17 mouse cellular contexts compared by ENCODE assay signal in genomic region chr1:66108051-66108450, GRCm38 (mm10).
DNase-seq lines count a peak whose midpoint lies in the region; ATAC-seq and TF ChIP-seq lines count a peak whose summit lies in the region.
"Had no signal": no experiment of that assay in that cellular context is flagged by ENCODE, and none has a peak within 500 bp of the region (broad histone marks: within the 10 kb centered on the region; RNA-seq: fewer than 3 reads in every experiment).

No protein-coding gene starts in this region.

- no peak overlapping the region for H3K4me2 ChIP-seq in heart, embryonic 11.5 days
- H3K4me2 ChIP-seq: intestine, embryonic 15.5 days; limb, embryonic 15.5 days had no signal

- TF ChIP-seq CTCF in brain, embryonic 14.5 days (IDR thresholded peaks at IDR 0.05; ENCODE audit: borderline replicate concordance, extremely low read depth, insufficient read depth, insufficient read length), result no peak

- H3K27me3 ChIP-seq in heart, embryonic 11.5 days (ENCODE audit: control insufficient read depth, insufficient read depth, low read length), result no peaks in the 10 kb centered on the region
- H3K27me3 ChIP-seq: CH12.LX; intestine, embryonic 15.5 days; limb, embryonic 15.5 days; Patski had no signal

- DNase-seq in heart, postnatal 4 days, result peak; percentile 5
- peak; percentile 8 for DNase-seq in right cerebral cortex, postnatal 14 days
- DNase-seq in right cerebral cortex, postnatal 25 days, result no peak
- DNase-seq in adrenal gland, adult 2 months, result peak; percentile 85
- DNase-seq in brain, embryonic 14.5 days (ENCODE audit: low read depth), result peak; percentile 35
- DNase-seq in thymus, postnatal 0 days (ENCODE audit: low spot score), result no peak
- DNase-seq: cerebellum, adult 11 months; layer of hippocampus, adult 9-11 months; liver, postnatal 0 days; midbrain, embryonic 14.5 days; right cerebral cortex, postnatal 4 days; thymus, postnatal 14 days had no signal

- H3K4me3 ChIP-seq in heart, embryonic 11.5 days (ENCODE audit: low read depth, low read length), result no peak overlapping the region
- H3K4me3 ChIP-seq: intestine, embryonic 15.5 days; limb, embryonic 15.5 days had no signal

- no peaks in the 10 kb centered on the region for H3K36me3 ChIP-seq in heart, embryonic 11.5 days (ENCODE audit: control insufficient read depth, insufficient read depth, low read length)
- H3K36me3 ChIP-seq: intestine, embryonic 15.5 days; limb, embryonic 15.5 days had no signal

- no peak overlapping the region for H3K9ac ChIP-seq in heart, embryonic 11.5 days (ENCODE audit: low read depth, low read length)
- H3K9ac ChIP-seq: intestine, embryonic 15.5 days; limb, embryonic 15.5 days; liver, postnatal 0 days had no signal

- no peak for ATAC-seq in heart, embryonic 11.5 days (replicated peaks; ENCODE audit: insufficient number of reproducible peaks, low FRiP score, low TSS enrichment)
- ATAC-seq: intestine, embryonic 15.5 days; liver, postnatal 0 days; Patski had no signal

- H3K27ac ChIP-seq in heart, embryonic 11.5 days (ENCODE audit: low read depth, low read length), result no peak overlapping the region
- H3K27ac ChIP-seq: intestine, embryonic 15.5 days; limb, embryonic 15.5 days had no signal

- H3K4me1 ChIP-seq in heart, embryonic 11.5 days (ENCODE audit: control insufficient read depth, insufficient read depth, low read length), result no peaks in the 10 kb centered on the region
- H3K4me1 ChIP-seq: intestine, embryonic 15.5 days; limb, embryonic 15.5 days had no signal

- no peaks in the 10 kb centered on the region for H3K9me3 ChIP-seq in heart, embryonic 11.5 days (replicated peaks; ENCODE audit: control insufficient read depth, low read length)
- H3K9me3 ChIP-seq: intestine, embryonic 15.5 days; limb, embryonic 15.5 days had no signal

- 69% methylated on average over 3 of the region's 3 CpGs for WGBS in heart, embryonic 11.5 days (ENCODE audit: insufficient replicate concordance)

- no peak for TF ChIP-seq POLR2A in brain, embryonic 14.5 days (IDR thresholded peaks at IDR 0.05; ENCODE audit: borderline replicate concordance, extremely low read depth, insufficient read depth, insufficient read length, poor library complexity, severe bottlenecking)

Comparison
In these comparisons a context has a peak if more than half of its experiments do, and no peak if none do; other contexts are left out.
1. DNase-seq: peak in heart, postnatal 4 days (single experiment), right cerebral cortex, postnatal 14 days (single experiment), adrenal gland, adult 2 months (single experiment) and brain, embryonic 14.5 days (single experiment); none in right cerebral cortex, postnatal 25 days (single experiment) and thymus, postnatal 0 days (single experiment).